17 mouse cellular contexts compared by ENCODE assay signal in genomic region chr16:94228858-94229555, GRCm38 (mm10).
DNase-seq lines count a peak whose midpoint lies in the region; ATAC-seq and TF ChIP-seq lines count a peak whose summit lies in the region.
"Had no signal": no experiment of that assay in that cellular context is flagged by ENCODE, and none has a peak within 500 bp of the region (broad histone marks: within the 10 kb centered on the region; RNA-seq: fewer than 3 reads in every experiment).

No protein-coding gene starts in this region.

- no peaks in the 10 kb centered on the region for H3K36me3 ChIP-seq in heart, embryonic 11.5 days (ENCODE audit: control insufficient read depth, insufficient read depth, low read length)
- no peaks in the 10 kb centered on the region for H3K36me3 ChIP-seq in heart, embryonic 15.5 days
- no peaks in the 10 kb centered on the region for H3K36me3 ChIP-seq in stomach, postnatal 0 days (ENCODE audit: control insufficient read depth, insufficient read depth, low read length)
- no peaks in the 10 kb centered on the region for H3K36me3 ChIP-seq in midbrain, embryonic 11.5 days (ENCODE audit: control insufficient read depth, insufficient read depth, low read length)
- H3K36me3 ChIP-seq: hindbrain, embryonic 15.5 days; stomach, embryonic 15.5 days had no signal

- H3K27me3 ChIP-seq in heart, embryonic 11.5 days (ENCODE audit: control insufficient read depth, insufficient read depth, low read length) = no peaks in the 10 kb centered on the region
- no peaks in the 10 kb centered on the region for H3K27me3 ChIP-seq in heart, embryonic 15.5 days
- H3K27me3 ChIP-seq in stomach, postnatal 0 days (ENCODE audit: control insufficient read depth, insufficient read depth, low read length) = no peaks in the 10 kb centered on the region
- peaks cover 55% of the 10 kb centered on the region for H3K27me3 ChIP-seq in midbrain, embryonic 11.5 days (ENCODE audit: control insufficient read depth, insufficient read depth, low read length)
- H3K27me3 ChIP-seq: stomach, embryonic 15.5 days had no signal

- no peak overlapping the region for H3K27ac ChIP-seq in heart, embryonic 11.5 days (ENCODE audit: low read depth, low read length)
- H3K27ac ChIP-seq in bone marrow macrophage, adult 2 months (ENCODE audit: insufficient read depth, low read depth, low read length) = peak overlapping the region; percentile 22
- no peak overlapping the region for H3K27ac ChIP-seq in heart, embryonic 15.5 days
- 0 out of 2 replicates have a peak overlapping the region, but pooled peaks have one; percentile 13 for H3K27ac ChIP-seq in stomach, postnatal 0 days (replicated peaks)
- no peak overlapping the region for H3K27ac ChIP-seq in midbrain, embryonic 11.5 days (ENCODE audit: low read depth, low read length)
- H3K27ac ChIP-seq: hindbrain, embryonic 15.5 days; layer of hippocampus, adult 2 months; stomach, embryonic 15.5 days had no signal

- TF ChIP-seq EP300 in stomach, postnatal 0 days (optimal IDR thresholded peaks at IDR 0.05) = no peak

- no peaks in the 10 kb centered on the region for H3K9me3 ChIP-seq in heart, embryonic 11.5 days (replicated peaks; ENCODE audit: control insufficient read depth, low read length)
- H3K9me3 ChIP-seq in heart, embryonic 15.5 days (replicated peaks) = no peaks in the 10 kb centered on the region
- H3K9me3 ChIP-seq in stomach, postnatal 0 days (ENCODE audit: control insufficient read depth, low read length) = no peaks in the 10 kb centered on the region
- no peaks in the 10 kb centered on the region for H3K9me3 ChIP-seq in midbrain, embryonic 11.5 days (ENCODE audit: control insufficient read depth, low read length)
- H3K9me3 ChIP-seq: hindbrain, embryonic 15.5 days; stomach, embryonic 15.5 days had no signal

- no peak for TF ChIP-seq CTCF in bone marrow macrophage, adult 2 months (IDR thresholded peaks at IDR 0.05; ENCODE audit: low read depth, low read length)
- TF ChIP-seq CTCF in stomach, postnatal 0 days (IDR thresholded peaks at IDR 0.05; ENCODE audit: low read depth) = no peak

- whole genome bisulfite sequencing in heart, embryonic 11.5 days (ENCODE audit: insufficient replicate concordance) = 75% methylated on average over 18 of the region's 18 CpGs
- 69% methylated on average over 18 of the region's 18 CpGs for WGBS in heart, embryonic 15.5 days
- 80% methylated on average over 18 of the region's 18 CpGs for WGBS in stomach, postnatal 0 days
- 83% methylated on average over 18 of the region's 18 CpGs for WGBS in midbrain, embryonic 11.5 days

- no peak overlapping the region for H3K4me3 ChIP-seq in heart, embryonic 11.5 days (ENCODE audit: low read depth, low read length)
- no peak overlapping the region for H3K4me3 ChIP-seq in bone marrow macrophage, adult 2 months (ENCODE audit: insufficient read depth, low read length)
- no peak overlapping the region for H3K4me3 ChIP-seq in heart, embryonic 15.5 days
- no peak overlapping the region for H3K4me3 ChIP-seq in stomach, postnatal 0 days (ENCODE audit: low read depth, low read length)
- H3K4me3 ChIP-seq in midbrain, embryonic 11.5 days (ENCODE audit: low read depth, low read length) = no peak overlapping the region
- H3K4me3 ChIP-seq: hindbrain, embryonic 15.5 days; layer of hippocampus, adult 2 months; stomach, embryonic 15.5 days had no signal

- ATAC-seq in heart, embryonic 11.5 days (replicated peaks; ENCODE audit: insufficient number of reproducible peaks, low FRiP score, low TSS enrichment) = no peak
- peak; percentile 22; the same call in 1 of the 2 replicates for ATAC-seq in heart, embryonic 15.5 days (replicated peaks; ENCODE audit: insufficient number of reproducible peaks, insufficient read depth, low FRiP score, low read depth)
- ATAC-seq in stomach, postnatal 0 days (ENCODE audit: low FRiP score, low TSS enrichment) = peak; percentile 16; the same call in 1 of the 2 replicates
- ATAC-seq in midbrain, embryonic 11.5 days (ENCODE audit: low FRiP score) = no peak

- no peak overlapping the region for H3K9ac ChIP-seq in heart, embryonic 11.5 days (ENCODE audit: low read depth, low read length)
- no peak overlapping the region for H3K9ac ChIP-seq in heart, embryonic 15.5 days
- no peak overlapping the region for H3K9ac ChIP-seq in stomach, postnatal 0 days (ENCODE audit: low read length)
- no peak overlapping the region for H3K9ac ChIP-seq in midbrain, embryonic 11.5 days (ENCODE audit: low read length)
- H3K9ac ChIP-seq: hindbrain, embryonic 15.5 days; stomach, embryonic 15.5 days had no signal

- DNase-seq in heart, adult 18-20 months = peak; percentile 55 to 60
- DNase-seq in stomach, postnatal 0 days (ENCODE audit: low spot score) = no peak
- no peak for DNase-seq in urinary bladder, postnatal 14 days (ENCODE audit: low spot score)
- no peak for DNase-seq in midbrain, embryonic 11.5 days (ENCODE audit: low spot score, missing footprints)
- DNase-seq: cerebellum, postnatal 25 days; gastrocnemius, postnatal 14 days; kidney, adult 9 months; left cerebral cortex, postnatal 4 days; lung, adult 18-20 months; right cerebral cortex, postnatal 14 days; thymus, postnatal 36 days had no signal

- peaks cover 4% of the 10 kb centered on the region; the same call in 1 of the 2 replicates for H3K4me1 ChIP-seq in heart, embryonic 11.5 days (ENCODE audit: control insufficient read depth, insufficient read depth, low read length)
- H3K4me1 ChIP-seq in bone marrow macrophage, adult 2 months (ENCODE audit: control insufficient read depth, insufficient read depth, low read length) = peaks cover 22% of the 10 kb centered on the region
- 0 out of 2 replicates have a peak, but pooled peaks cover 2% of the 10 kb centered on the region for H3K4me1 ChIP-seq in heart, embryonic 15.5 days (replicated peaks)
- no peaks in the 10 kb centered on the region for H3K4me1 ChIP-seq in stomach, postnatal 0 days (replicated peaks; ENCODE audit: control insufficient read depth, insufficient read depth)
- H3K4me1 ChIP-seq in midbrain, embryonic 11.5 days (ENCODE audit: control insufficient read depth, insufficient read depth, low read length) = peaks cover 14% of the 10 kb centered on the region
- H3K4me1 ChIP-seq: stomach, embryonic 15.5 days had no signal

- no peak overlapping the region for H3K4me2 ChIP-seq in heart, embryonic 11.5 days
- H3K4me2 ChIP-seq in heart, embryonic 15.5 days = no peak overlapping the region
- no peak overlapping the region for H3K4me2 ChIP-seq in stomach, postnatal 0 days (replicated peaks; ENCODE audit: low read depth)
- no peak overlapping the region for H3K4me2 ChIP-seq in midbrain, embryonic 11.5 days
- H3K4me2 ChIP-seq: hindbrain, embryonic 15.5 days; stomach, embryonic 15.5 days had no signal

- TF ChIP-seq POLR2A in bone marrow macrophage, adult 2 months (IDR thresholded peaks at IDR 0.05; ENCODE audit: borderline replicate concordance, low read depth, low read length) = no peak

Comparison
In these comparisons a context has a peak if more than half of its experiments do, and no peak if none do; other contexts are left out.
1. ATAC-seq: peak in heart, embryonic 15.5 days (single experiment) and stomach, postnatal 0 days (single experiment); none in heart, embryonic 11.5 days (single experiment) and midbrain, embryonic 11.5 days (single experiment).
2. DNase-seq: peak in heart, adult 18-20 months (2 of 2); none in stomach, postnatal 0 days (single experiment), urinary bladder, postnatal 14 days (single experiment) and midbrain, embryonic 11.5 days (single experiment).
3. H3K27ac ChIP-seq: peak in bone marrow macrophage, adult 2 months (single experiment) and stomach, postnatal 0 days (single experiment); none in heart, embryonic 11.5 days (single experiment), heart, embryonic 15.5 days (single experiment) and midbrain, embryonic 11.5 days (single experiment).